Mouse (Mus musculus): ENCODE measurements at regions not wholly inside any gene's neighbourhood (a gene's known extent, or its start where the extent isn't known, plus 50 kb on each side); places are given as distances from the start of the nearest gene placed in this dataset.

DNA sequence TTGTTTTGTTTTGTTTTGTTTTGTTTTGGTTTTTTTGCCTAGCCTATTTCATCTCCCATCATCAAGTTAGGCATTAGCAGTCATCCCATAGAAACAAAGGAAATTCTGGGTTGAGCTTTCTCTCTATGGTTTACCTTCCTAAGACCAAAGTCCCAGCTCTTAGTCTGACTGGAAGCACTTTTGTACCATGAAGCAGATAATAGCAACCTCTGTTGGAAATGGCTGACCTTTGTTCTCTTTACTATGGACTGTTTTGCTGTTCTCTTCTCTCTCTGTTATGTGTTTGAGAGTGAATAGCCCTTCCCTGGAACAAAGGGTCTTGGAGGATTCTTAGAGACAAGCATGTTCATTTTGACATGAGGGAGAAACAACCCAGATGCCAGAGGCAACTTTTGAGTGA is 1681.7 kb upstream of the 5930422O12Rik start:
- DNase-seq (ENCODE audit: low read depth, low spot score), result no peak

DNA sequence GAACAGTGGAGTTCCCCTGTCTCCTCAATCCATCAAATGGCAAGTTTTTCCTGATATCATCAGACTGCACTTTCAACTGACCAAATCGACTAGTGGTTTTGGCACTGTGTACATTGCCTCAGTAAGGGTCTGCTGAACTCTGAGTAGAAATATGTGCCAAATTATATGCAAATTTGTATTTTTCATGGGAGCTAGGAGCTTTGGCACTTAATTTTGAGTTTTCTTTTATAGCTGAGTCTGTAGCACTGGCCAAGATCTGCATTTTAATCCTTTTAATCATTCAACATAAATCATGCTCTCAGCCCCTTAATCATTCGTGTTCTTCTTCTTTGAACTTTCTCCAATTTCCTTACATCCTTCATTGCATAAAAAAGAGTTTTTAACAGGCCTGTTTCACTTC is 1678.5 kb upstream of the 5930422O12Rik start:
- DNase-seq (ENCODE audit: low read depth, low spot score), result no peak

DNA sequence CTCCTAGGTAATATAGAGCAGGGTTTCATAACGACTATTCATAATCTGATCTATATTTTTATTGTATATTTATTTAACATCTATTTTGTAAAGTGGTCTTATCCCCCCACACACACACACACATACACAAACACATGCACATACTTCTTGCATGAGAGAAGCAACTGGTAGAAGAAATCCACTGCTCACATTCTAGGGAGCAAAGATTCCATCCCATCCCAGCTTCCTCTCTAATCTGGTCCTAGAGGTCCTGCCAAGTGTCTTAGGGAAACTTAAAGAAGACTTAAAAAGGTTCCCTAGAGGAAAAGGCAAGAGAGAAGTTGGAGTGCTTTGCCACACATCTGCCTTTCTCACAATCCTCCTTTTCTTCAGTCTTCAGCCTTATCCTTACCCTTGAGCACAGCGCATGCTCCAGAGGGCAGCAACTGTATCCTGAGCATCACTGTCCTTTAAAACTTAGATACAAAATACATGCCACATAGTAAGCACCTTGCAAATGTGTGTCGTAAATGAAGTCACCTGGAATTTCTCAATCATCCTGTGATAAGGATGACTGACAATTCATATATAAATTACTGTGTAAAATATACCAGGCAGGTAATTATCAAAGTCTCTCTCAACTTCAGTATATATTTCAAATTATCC is 1677.9 kb upstream of the 5930422O12Rik start:
- DNase-seq (ENCODE audit: low read depth, low spot score), result no peak

DNA sequence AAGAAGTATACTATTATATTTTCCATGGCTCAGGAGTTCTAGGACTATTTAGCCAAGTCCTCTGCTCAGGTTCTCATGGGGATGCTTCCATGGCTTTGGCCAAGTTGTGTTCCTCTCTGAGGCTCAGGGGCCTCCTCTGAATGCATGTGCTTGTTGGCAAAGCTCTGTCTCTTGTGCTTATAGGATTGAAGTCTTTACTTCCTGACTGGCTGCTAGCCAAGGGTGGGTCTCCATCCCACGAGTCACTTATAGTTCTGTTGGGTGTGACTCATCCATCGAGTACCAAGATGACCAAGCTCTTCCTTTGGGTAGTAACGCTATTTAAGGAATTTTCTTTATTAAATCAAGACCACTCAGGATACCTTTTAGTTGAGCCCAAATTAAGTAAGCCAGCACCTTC is 1672.8 kb upstream of the 5930422O12Rik start:
- DNase-seq (ENCODE audit: low read depth, low spot score), result no peak

DNA sequence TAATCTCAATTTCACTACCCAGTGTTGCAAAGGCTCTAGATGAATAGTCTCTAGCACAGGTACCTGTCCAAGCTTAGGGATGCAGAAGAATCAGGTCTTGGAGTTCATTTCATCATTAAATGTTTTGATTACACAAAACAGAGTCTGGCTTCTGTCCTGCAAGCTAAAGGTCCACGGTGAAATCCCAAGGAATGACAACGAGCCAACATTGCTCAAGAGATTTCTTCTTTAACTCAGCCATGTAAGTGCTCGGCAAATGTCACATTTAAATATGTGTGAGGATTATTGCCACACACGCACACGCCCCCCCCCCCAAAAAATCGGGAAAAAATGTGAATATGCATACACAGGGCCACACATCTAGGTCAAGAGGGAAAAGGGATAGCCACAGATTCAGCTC is 1666.4 kb upstream of the 5930422O12Rik start:
- DNase-seq (ENCODE audit: low read depth, low spot score), result no peak

Measured in c-Kit-negative CD71-positive TER-119-positive erythroid progenitor cells, embryonic 14.5 days (primary cell).